Mouse (Mus musculus) stomach, postnatal 0 days (tissue): Measurements from ENCODE around the gene Mgst2.

ENCODE experiments used
- CTCF ChIP-seq: IDR thresholded peaks from 2 replicates; pipeline ENCODE4 v1.5.1; 2016; ENCODE audit warnings: antibody characterized with exemption, low read depth, mild to moderate bottlenecking, moderate library complexity
- EP300 ChIP-seq: optimal IDR thresholded peaks from 2 replicates; pipeline ENCODE3; 2016; ENCODE audit warnings: antibody characterized with exemption

DNA sequence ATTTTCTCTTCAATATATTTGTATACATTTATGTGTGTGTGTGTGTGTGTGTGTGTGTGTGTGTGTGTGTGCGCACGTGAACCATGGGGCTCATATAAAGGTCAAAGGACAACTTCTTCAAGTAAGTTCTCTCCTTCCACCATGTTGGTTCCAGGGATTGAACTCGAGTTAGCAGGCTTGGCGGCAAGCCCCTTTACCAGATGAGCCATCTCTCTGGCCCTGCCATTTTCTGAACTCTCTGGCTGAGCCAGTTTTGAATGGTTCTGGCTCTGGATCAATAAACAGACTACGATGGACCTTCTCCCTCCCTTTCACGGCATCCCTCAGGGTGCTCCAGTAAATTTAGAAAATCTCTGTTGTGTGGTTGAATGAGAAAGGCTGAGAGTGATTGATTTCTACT, 26.6 kb downstream of the Mgst2 start:
- TF ChIP-seq CTCF (no peak), EP300 (no peak)
